1 mouse cellular context compared by ENCODE assay signal in genomic region chr15:78185609-78186008, GRCm38 (mm10).
TF ChIP-seq lines count a peak whose summit lies in the region.

No protein-coding gene starts in this region.

TF ChIP-seq in CH12.LX, 34 proteins besides CTCF, POLR2A, EP300 and RAD21 (continued from another document):
- peak; percentile 84 for TF ChIP-seq JUN (IDR thresholded peaks at IDR 0.05; ENCODE audit: insufficient read depth, low read depth, low read length)
- no peak for TF ChIP-seq GABPA (IDR thresholded peaks at IDR 0.05; ENCODE audit: insufficient replicate concordance, low read depth, low read length)
- TF ChIP-seq MEF2A (IDR thresholded peaks at IDR 0.05; ENCODE audit: borderline replicate concordance, low read depth, low read length), result no peak; the same call in 1 of the 2 replicates
- TF ChIP-seq UBTF (IDR thresholded peaks at IDR 0.05; ENCODE audit: low read depth, low read length), result no peak
- peak; percentile 90 for TF ChIP-seq MYC (IDR thresholded peaks at IDR 0.05; ENCODE audit: low read depth, low read length)
- TF ChIP-seq JUND (conservative IDR thresholded peaks at IDR 0.05; ENCODE audit: low read depth, low read length), result peak; percentile 81
- no peak for TF ChIP-seq HCFC1 (IDR thresholded peaks at IDR 0.05; ENCODE audit: low read depth, low read length)
- peak; percentile 97 for TF ChIP-seq ETS1 (conservative IDR thresholded peaks at IDR 0.05; ENCODE audit: low read depth, low read length)
